Mouse (Mus musculus) kidney, adult 2 months (tissue): ENCODE results near the gene Fabp6. TPM values are rescaled to one million over a fixed set of nuclear protein-coding genes. Genes with fewer than 3 reads are reported as not detected.

Experiments used
- DNase-seq: peaks from one replicate; pipeline ENCODE4 v3.0.0; 2021
- H3K27ac ChIP-seq: fragments of 200-500 bp; 2 replicates; pipeline ENCODE4 v1.5.1; 2012; ENCODE audit warnings: low read depth, low read length, control low read depth, inconsistent platforms; ENCODE audit not compliant: insufficient read depth
- H3K27me3 ChIP-seq: fragments of 200-500 bp; replicated peaks from 2 replicates; pipeline ENCODE4 v1.6.1; 2012; ENCODE audit warnings: mild to moderate bottlenecking, moderate library complexity, low read length, inconsistent platforms; ENCODE audit not compliant: control insufficient read depth, insufficient read depth
- H3K36me3 ChIP-seq: fragments of 200-500 bp; 2 replicates; pipeline ENCODE4 v1.6.1; 2012; ENCODE audit warnings: mild to moderate bottlenecking, moderate library complexity, low read length, inconsistent platforms; ENCODE audit not compliant: control insufficient read depth, insufficient read depth
- H3K4me1 ChIP-seq: fragments of 200-500 bp; 2 replicates; pipeline ENCODE4 v1.6.1; 2011; ENCODE audit warnings: low read length; ENCODE audit not compliant: control insufficient read depth, insufficient read depth
- H3K4me3 ChIP-seq: fragments of 200-500 bp; 2 replicates; pipeline ENCODE4 v1.5.1; 2011; ENCODE audit warnings: mild to moderate bottlenecking, low read depth, low read length, control low read depth; ENCODE audit not compliant: insufficient read depth
- CTCF ChIP-seq: fragments of 200-500 bp; conservative IDR thresholded peaks from 2 replicates; pipeline ENCODE4 v1.5.1; 2011; ENCODE audit warnings: low read depth, mild to moderate bottlenecking, control low read depth, low read length, moderate library complexity, mixed read lengths; ENCODE audit not compliant: insufficient read depth, insufficient read length
- POLR2A ChIP-seq: fragments of 200-500 bp; IDR thresholded peaks from one replicate; pipeline ENCODE4 v1.6.1; 2011; ENCODE audit warnings: low read depth, low read length, control low read depth
- WGBS: fragments of 180-500 bp; shearing (Covaris S2); methylation state at CpG from one replicate; pipeline ENCODE4 v1.1.7; 2018; 5-methylcytosine and 5-hydroxymethylcytosine counted together
- polyA plus RNA-seq: library from polyadenylated mRNA; depleted of rRNA; stranded (reverse); fragments of >200 nt; gene quantifications from 2 replicates; pipeline ENCODE4 v1.2.3, GENCODE M21; 2012

The Fabp6 gene
- polyA plus RNA-seq, 1 experiment: not detected

DNA sequence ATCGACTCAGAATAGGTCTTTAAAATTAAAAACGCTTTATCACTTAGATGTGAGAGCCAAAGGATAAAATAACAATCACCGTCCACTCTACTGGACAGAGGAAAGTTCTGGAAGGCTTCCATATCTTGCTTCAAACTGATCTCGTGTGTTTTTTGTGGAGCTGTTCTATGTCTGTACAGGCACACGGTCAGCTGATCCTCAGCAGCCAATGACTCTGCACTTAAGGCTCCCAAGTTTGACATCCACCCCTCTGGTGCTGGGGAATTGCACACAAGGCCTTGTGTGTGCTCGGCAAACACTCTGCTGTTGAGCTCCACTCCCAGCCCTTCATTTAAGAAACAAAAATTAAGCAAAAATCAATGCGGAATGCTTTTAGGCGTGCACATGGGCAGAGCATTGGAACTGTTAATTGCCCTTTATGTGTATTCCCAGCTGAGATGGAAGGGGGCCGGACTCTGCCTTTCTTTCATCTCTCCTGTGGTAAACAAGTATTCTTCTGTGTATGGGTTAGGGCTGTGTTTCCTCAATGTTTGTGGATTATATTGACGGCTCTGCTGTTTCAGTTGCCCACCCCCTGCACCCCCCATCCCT, 37.6 kb downstream of the Fabp6 start:
- no peak for DNase-seq
- Histone ChIP-seq H3K27ac (no peak overlapping the region), H3K36me3 (no peaks in the 10 kb centered on the region), H3K4me3 (no peak overlapping the region), H3K4me1 (no peaks in the 10 kb centered on the region), H3K27me3 (no peaks in the 10 kb centered on the region)
- WGBS: 72% methylated on average over 10 of the region's 10 CpGs
- TF ChIP-seq POLR2A (no peak), CTCF (no peak)

DNA sequence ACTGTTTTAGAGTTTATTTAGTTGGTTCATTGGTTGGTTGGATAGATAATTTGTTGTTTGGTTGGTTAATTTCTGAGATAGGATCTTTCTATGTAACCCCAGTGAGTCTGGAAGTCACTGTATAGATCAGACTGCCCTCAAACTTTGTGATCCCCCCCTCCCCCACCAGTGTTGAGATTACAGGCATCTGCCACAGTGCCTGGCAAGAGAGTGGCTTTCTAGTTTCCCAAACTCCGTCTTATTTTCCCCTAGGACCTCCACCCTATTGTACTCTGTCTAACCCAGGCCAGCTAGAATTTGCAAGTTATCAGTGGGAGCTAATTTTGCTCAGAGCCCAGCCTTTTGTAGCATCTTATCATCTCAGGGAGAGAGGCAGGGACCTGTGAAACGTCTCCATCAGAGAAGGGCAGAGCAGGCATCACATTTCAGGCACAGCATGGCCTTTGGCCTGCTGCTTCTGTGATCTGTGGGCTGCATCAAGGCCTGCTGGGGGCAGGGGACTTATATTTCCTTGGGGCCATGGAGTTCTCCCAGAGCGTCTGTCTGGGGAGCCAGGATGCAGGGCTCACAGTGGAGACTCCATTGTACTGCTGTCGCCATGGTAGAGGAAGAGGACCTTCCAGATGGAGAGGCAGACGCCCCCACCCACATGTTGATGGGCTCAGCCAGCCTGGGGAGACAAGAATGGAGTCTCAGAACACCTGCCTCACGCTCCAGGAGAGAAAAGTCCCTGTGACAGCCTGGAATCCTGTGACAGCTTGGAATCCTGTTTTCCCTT, 41.6 kb downstream of the Fabp6 start:
- TF ChIP-seq POLR2A (no peak), CTCF (no peak)

GRCm38 (mm10) chr11:43556538-43556937, 44.8 kb downstream of the Fabp6 start:
- no peaks in the 10 kb centered on the region for H3K27me3 ChIP-seq
- WGBS: 83% methylated on average over 11 of the region's 11 CpGs
- no peak for DNase-seq
- no peak overlapping the region for H3K27ac ChIP-seq
- H3K4me3 ChIP-seq: no peak overlapping the region
- H3K36me3 ChIP-seq: no peaks in the 10 kb centered on the region
- TF ChIP-seq POLR2A (no peak), CTCF (peak; percentile 48)
- H3K4me1 ChIP-seq: 0 out of 2 replicates have a peak, but pooled peaks cover 2% of the 10 kb centered on the region

More for the DNA sequence above, 41.6 kb downstream of the Fabp6 start:
- 46% methylated on average over 6 of the region's 6 CpGs for WGBS
- Histone ChIP-seq H3K4me3 (no peak overlapping the region), H3K4me1 (0 out of 2 replicates have a peak, but pooled peaks cover 2% of the 10 kb centered on the region), H3K27me3 (no peaks in the 10 kb centered on the region), H3K36me3 (no peaks in the 10 kb centered on the region), H3K27ac (no peak overlapping the region)
- no peak for DNase-seq

DNA sequence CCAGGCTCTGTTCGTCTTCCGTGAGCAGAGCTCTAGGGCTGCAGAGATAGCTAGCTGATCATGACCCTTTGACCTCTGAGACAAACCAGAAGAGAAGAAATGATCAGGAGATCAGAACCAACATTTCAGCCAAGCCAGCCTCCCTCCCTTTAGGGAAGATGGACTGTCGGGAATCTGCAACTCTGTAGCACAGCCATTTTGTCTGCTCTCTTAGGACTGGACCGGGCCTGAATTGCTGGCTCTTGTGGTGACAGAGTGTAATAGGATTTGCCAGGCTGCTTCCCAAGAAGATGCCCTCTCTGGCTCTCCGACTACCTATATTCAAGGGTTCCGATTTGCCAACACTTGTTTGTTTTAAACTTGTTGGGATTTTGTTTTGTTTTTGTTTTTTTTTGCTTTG, 48.7 kb downstream of the Fabp6 start:
- no peak overlapping the region for H3K4me3 ChIP-seq
- no peak for DNase-seq
- no peak overlapping the region for H3K27ac ChIP-seq
- peaks cover 9% of the 10 kb centered on the region; the same call in 1 of the 2 replicates for H3K4me1 ChIP-seq
- no peaks in the 10 kb centered on the region for H3K36me3 ChIP-seq
- TF ChIP-seq CTCF: no peak
- no peak for TF ChIP-seq POLR2A
- H3K27me3 ChIP-seq: no peaks in the 10 kb centered on the region
- WGBS: 96% methylated on average over 6 of the region's 6 CpGs

GRCm38 (mm10) chr11:43551756-43552155, 49.6 kb downstream of the Fabp6 start:
- no peak overlapping the region for H3K4me3 ChIP-seq
- no peak overlapping the region for H3K27ac ChIP-seq
- WGBS: 86% methylated on average over 3 of the region's 3 CpGs
- H3K4me1 ChIP-seq: peaks cover 9% of the 10 kb centered on the region; the same call in 1 of the 2 replicates
- H3K36me3 ChIP-seq: no peaks in the 10 kb centered on the region
- DNase-seq: no peak
- TF ChIP-seq CTCF (no peak), POLR2A (no peak)
- H3K27me3 ChIP-seq: no peaks in the 10 kb centered on the region

GRCm38 (mm10) chr11:43549701-43550100, 51.6 kb downstream of the Fabp6 start:
- peaks cover 7% of the 10 kb centered on the region; the same call in 1 of the 2 replicates for H3K4me1 ChIP-seq
- no peaks in the 10 kb centered on the region for H3K36me3 ChIP-seq
- 14% methylated on average over 11 of the region's 11 CpGs for WGBS
- TF ChIP-seq CTCF (no peak), POLR2A (no peak)
- H3K27me3 ChIP-seq: no peaks in the 10 kb centered on the region
- no peak overlapping the region for H3K4me3 ChIP-seq
- no peak overlapping the region for H3K27ac ChIP-seq
- peak; percentile 94 for DNase-seq
